Mouse (Mus musculus) MEL (cell line): ENCODE measurements around the gene 1700113H08Rik. TPM values are rescaled to one million over a fixed set of nuclear protein-coding genes. Genes with fewer than 3 reads are reported as not detected.

ENCODE experiments used
- DNase-seq: peaks from one replicate; pipeline ENCODE4 v3.0.0; 2011; ENCODE audit warnings: low read depth, low spot score
- H3K27ac ChIP-seq: 2 replicates; pipeline ENCODE4 v1.5.1; 2012; ENCODE audit warnings: low read depth, mild to moderate bottlenecking, control low read depth, low read length, moderate library complexity; ENCODE audit not compliant: control insufficient read depth
- H3K27me3 ChIP-seq, 2 experiments: fragments of 150-350 bp in 1 of 2; sonication (generic) in 1 of 2; 2 replicates each; pipeline ENCODE4 v1.6.1; 2012; ENCODE audit warnings: low read length in 2 of 2, mild to moderate bottlenecking in 2 of 2, improper control_type of control experiment in 1 of 2, moderate library complexity in 1 of 2; ENCODE audit not compliant: insufficient read depth in 2 of 2, control insufficient read depth in 1 of 2
- H3K36me3 ChIP-seq, 2 experiments: 2 replicates each; pipeline ENCODE4 v1.6.1; 2012 to 2014; ENCODE audit warnings: low read length in 2 of 2, improper control_type of control experiment in 1 of 2, inconsistent platforms in 1 of 2, mild to moderate bottlenecking in 1 of 2; ENCODE audit not compliant: insufficient read depth in 2 of 2, control insufficient read depth in 1 of 2
- H3K4me1 ChIP-seq, 2 experiments: fragments of 150-350 bp in 1 of 2; sonication (generic) in 1 of 2; 2 replicates each; pipeline ENCODE4 v1.6.1; 2012; ENCODE audit warnings: low read length in 2 of 2, improper control_type of control experiment in 1 of 2, mild to moderate bottlenecking in 1 of 2; ENCODE audit not compliant: insufficient read depth in 2 of 2, control insufficient read depth in 1 of 2
- H3K4me3 ChIP-seq, 2 experiments: fragments of 150-350 bp in 1 of 2; sonication (generic) in 1 of 2; 2 replicates each; pipeline ENCODE4 v1.5.1; 2012; ENCODE audit warnings: low read depth in 2 of 2, low read length in 2 of 2, mild to moderate bottlenecking in 2 of 2, moderate library complexity in 2 of 2, control low read depth in 1 of 2, improper control_type of control experiment in 1 of 2; ENCODE audit not compliant: control insufficient read depth in 1 of 2, insufficient read depth in 1 of 2
- H3K79me2 ChIP-seq: 2 replicates; pipeline ENCODE4 v1.6.1; 2012; ENCODE audit warnings: mild to moderate bottlenecking, low read length, moderate library complexity; ENCODE audit not compliant: control insufficient read depth, poor library complexity, insufficient read depth
- H3K9ac ChIP-seq: 2 replicates; pipeline ENCODE4 v1.6.1; 2012; ENCODE audit warnings: low read depth, mild to moderate bottlenecking, control low read depth, low read length, moderate library complexity; ENCODE audit not compliant: control insufficient read depth, poor library complexity, severe bottlenecking
- H3K9me3 ChIP-seq: fragments of 150-350 bp; sonication (generic); replicated peaks from 2 replicates; pipeline ENCODE4 v1.6.1; 2012; ENCODE audit warnings: mild to moderate bottlenecking, low read length, improper control_type of control experiment, moderate library complexity; ENCODE audit not compliant: insufficient read depth
- CHD2 ChIP-seq: IDR thresholded peaks from 2 replicates; pipeline ENCODE4 v1.6.1; 2011; ENCODE audit warnings: low read length, improper control_type of control experiment
- CTCF ChIP-seq, 3 experiments: IDR thresholded peaks in 2 of 3; conservative IDR thresholded peaks in 1 of 3; 2 replicates each; pipeline ENCODE4 v1.5.1; 2011 to 2012; ENCODE audit warnings: low read length in 3 of 3, low read depth in 2 of 3, mild to moderate bottlenecking in 2 of 3, improper control_type of control experiment in 1 of 3, inconsistent platforms in 1 of 3, mixed read lengths in 1 of 3, moderate library complexity in 1 of 3; ENCODE audit not compliant: control insufficient read depth in 1 of 3, insufficient read depth in 1 of 3, poor library complexity in 1 of 3, severe bottlenecking in 1 of 3
- E2F4 ChIP-seq: IDR thresholded peaks from 2 replicates; pipeline ENCODE4 v1.6.1; 2011; ENCODE audit warnings: low read depth, low read length, improper control_type of control experiment, borderline replicate concordance
- ETS1 ChIP-seq: IDR thresholded peaks from 2 replicates; pipeline ENCODE4 v1.6.1; 2012; ENCODE audit warnings: low read depth, mild to moderate bottlenecking, inconsistent platforms, low read length, improper control_type of control experiment, moderate library complexity
- GABPA ChIP-seq: IDR thresholded peaks from 2 replicates; pipeline ENCODE4 v1.6.1; 2012; ENCODE audit warnings: low read depth, mild to moderate bottlenecking, inconsistent platforms, low read length, improper control_type of control experiment, moderate library complexity
- HCFC1 ChIP-seq: IDR thresholded peaks from 2 replicates; pipeline ENCODE4 v1.6.1; 2012; ENCODE audit warnings: low read depth, mild to moderate bottlenecking, inconsistent platforms, low read length, improper control_type of control experiment, moderate library complexity
- JUND ChIP-seq: IDR thresholded peaks from 2 replicates; pipeline ENCODE4 v1.6.1; 2011; ENCODE audit warnings: low read depth, mild to moderate bottlenecking, improper control_type of control experiment, low read length
- MXI1 ChIP-seq: IDR thresholded peaks from 2 replicates; pipeline ENCODE4 v1.6.1; 2011; ENCODE audit warnings: mild to moderate bottlenecking, low read depth, low read length, improper control_type of control experiment
- MYB ChIP-seq: IDR thresholded peaks from 2 replicates; pipeline ENCODE4 v1.6.1; 2011; ENCODE audit warnings: mild to moderate bottlenecking, low read depth, low read length, improper control_type of control experiment
- NELFE ChIP-seq: IDR thresholded peaks from 2 replicates; pipeline ENCODE4 v1.6.1; 2011; ENCODE audit warnings: low read depth, low read length, improper control_type of control experiment
- RAD21 ChIP-seq: IDR thresholded peaks from 2 replicates; pipeline ENCODE4 v1.6.1; 2011; ENCODE audit warnings: mild to moderate bottlenecking, low read depth, low read length, improper control_type of control experiment
- SIN3A ChIP-seq: IDR thresholded peaks from 2 replicates; pipeline ENCODE4 v1.6.1; 2012; ENCODE audit warnings: low read length, improper control_type of control experiment, inconsistent platforms
- SMC3 ChIP-seq: IDR thresholded peaks from 2 replicates; pipeline ENCODE4 v1.6.1; 2011; ENCODE audit warnings: low read depth, low read length, improper control_type of control experiment
- TCF12 ChIP-seq: IDR thresholded peaks from 2 replicates; pipeline ENCODE4 v1.6.1; 2014; ENCODE audit warnings: low read depth, mild to moderate bottlenecking, inconsistent platforms, low read length, improper control_type of control experiment, moderate library complexity
- USF1 ChIP-seq: IDR thresholded peaks from 2 replicates; pipeline ENCODE4 v1.6.1; 2014; ENCODE audit warnings: low read depth, mild to moderate bottlenecking, inconsistent platforms, low read length, improper control_type of control experiment, moderate library complexity
- USF2 ChIP-seq, 2 experiments: IDR thresholded peaks; 2 replicates each; pipeline ENCODE4 v1.6.1; 2011 to 2012; ENCODE audit warnings: improper control_type of control experiment in 2 of 2, low read length in 2 of 2, borderline replicate concordance in 1 of 2, inconsistent platforms in 1 of 2, low read depth in 1 of 2, mild to moderate bottlenecking in 1 of 2; ENCODE audit not compliant: insufficient read depth in 1 of 2
- ZC3H11A ChIP-seq: IDR thresholded peaks from 2 replicates; pipeline ENCODE4 v1.6.1; 2012; ENCODE audit warnings: low read depth, mild to moderate bottlenecking, inconsistent platforms, low read length, improper control_type of control experiment
- ZKSCAN1 ChIP-seq: IDR thresholded peaks from 2 replicates; pipeline ENCODE4 v1.6.1; 2012; ENCODE audit warnings: low read depth, mild to moderate bottlenecking, inconsistent platforms, low read length, improper control_type of control experiment, moderate library complexity
- ZMIZ1 ChIP-seq: IDR thresholded peaks from 2 replicates; pipeline ENCODE4 v1.6.1; 2012; ENCODE audit warnings: low read depth, mild to moderate bottlenecking, inconsistent platforms, low read length, improper control_type of control experiment, moderate library complexity
- ZNF384 ChIP-seq: IDR thresholded peaks from 2 replicates; pipeline ENCODE4 v1.6.1; 2012; ENCODE audit warnings: low read depth, mild to moderate bottlenecking, inconsistent platforms, low read length, improper control_type of control experiment
- polyA plus RNA-seq, 2 experiments: library from polyadenylated mRNA; stranded (reverse) in 1 of 2; unstranded in 1 of 2; fragments of >175 nt in 1 of 2; fragments of >200 nt in 1 of 2; gene quantifications; 2 replicates each; pipeline versions ENCODE4 v1.2.1 to v1.2.4; 2012; ENCODE audit warnings: low replicate concordance in 2 of 2, low read depth in 1 of 2; ENCODE audit not compliant: insufficient read length in 2 of 2, insufficient read depth in 1 of 2, missing spikeins in 1 of 2
- total RNA-seq: library from RNA; depleted of rRNA; stranded (reverse); fragments of 300-350 nt; gene quantifications from 2 replicates; pipeline ENCODE4 v1.2.3, GENCODE M21; 2012

The 1700113H08Rik gene
- total and polyA plus RNA-seq, 3 experiments: not detected

GRCm38 (mm10) chr10:87159781-87160180, 101.9 kb downstream of the 1700113H08Rik start:
- TF ChIP-seq ETS1: no peak
- no peak for TF ChIP-seq GABPA
- TF ChIP-seq CHD2: no peak
- no peak for TF ChIP-seq RAD21
- no peak for TF ChIP-seq ZNF384

GRCm38 (mm10) chr10:87196123-87196756, 138.4 kb downstream of the 1700113H08Rik start:
- Histone ChIP-seq H3K27ac (no peak overlapping the region), H3K4me1 (no peaks in the 10 kb centered on the region), H3K27me3 (no peaks in the 10 kb centered on the region), H3K9me3 (no peaks in the 10 kb centered on the region), H3K36me3 (no peaks in the 10 kb centered on the region), H3K4me3 (no peak overlapping the region), H3K79me2 (no peaks in the 10 kb centered on the region), H3K9ac (no peak overlapping the region)
- TF ChIP-seq SMC3: no peak
- TF ChIP-seq SIN3A: no peak
- TF ChIP-seq GABPA: no peak
- TF ChIP-seq E2F4: no peak
- no peak for TF ChIP-seq ETS1
- no peak for TF ChIP-seq ZMIZ1
- TF ChIP-seq JUND: no peak
- no peak for TF ChIP-seq TCF12
- TF ChIP-seq ZC3H11A: no peak
- no peak for TF ChIP-seq MYB
- no peak for TF ChIP-seq USF1
- no peak for TF ChIP-seq HCFC1
- TF ChIP-seq MXI1: no peak
- TF ChIP-seq USF2 (IDR thresholded peaks at IDR 0.05; ENCODE audit: borderline replicate concordance in 1 of 2, insufficient read depth in 1 of 2, low read depth in 1 of 2, low read length in 2 of 2): no peak
- no peak for TF ChIP-seq ZKSCAN1
- TF ChIP-seq NELFE: no peak
- TF ChIP-seq CTCF (IDR thresholded peaks at IDR 0.05 in 2 of 3, conservative IDR thresholded peaks at IDR 0.05 in 1 of 3; ENCODE audit: control insufficient read depth in 1 of 3, insufficient read depth in 1 of 3, low read depth in 2 of 3, low read length in 3 of 3, poor library complexity in 1 of 3, severe bottlenecking in 1 of 3): no peak
- DNase-seq: no peak

More at GRCm38 (mm10) chr10:87159781-87160180, 101.9 kb downstream of the 1700113H08Rik start:
- no peak for DNase-seq
- Histone ChIP-seq H3K27ac (no peak overlapping the region), H3K36me3 (no peaks in the 10 kb centered on the region), H3K79me2 (no peaks in the 10 kb centered on the region), H3K4me3 (no peak overlapping the region), H3K4me1 (no peaks in the 10 kb centered on the region), H3K9ac (no peak overlapping the region), H3K27me3 (no peaks in the 10 kb centered on the region), H3K9me3 (no peaks in the 10 kb centered on the region)
